Mouse (Mus musculus): ENCODE measurements around the gene Mroh9.

The Mroh9 gene

GRCm38 (mm10) chr1:163085570-163085969, at the start of gene Mroh9:
Gene Mroh9, minus strand, starts transcription at chr1:163085670.
- DNase-seq (ENCODE audit: low read depth) = no peak

- DNase-seq (ENCODE audit: low read depth) = no peak
Measured at GRCm38 (mm10) chr1:163129976-163130375, 44.5 kb upstream of the Mroh9 start.

- DNase-seq (ENCODE audit: low read depth) = no peak
Measured at GRCm38 (mm10) chr1:163129129-163129900, 43.8 kb upstream of the Mroh9 start.

GRCm38 (mm10) chr1:163126175-163126881, 40.9 kb upstream of the Mroh9 start:
- no peak for DNase-seq (ENCODE audit: low read depth)

GRCm38 (mm10) chr1:163122414-163122813, 36.9 kb upstream of the Mroh9 start:
- DNase-seq (ENCODE audit: low read depth) = no peak

GRCm38 (mm10) chr1:163113461-163114174, 28.1 kb upstream of the Mroh9 start:
- no peak for DNase-seq (ENCODE audit: low read depth)

GRCm38 (mm10) chr1:163112482-163113164, 27.2 kb upstream of the Mroh9 start:
- no peak for DNase-seq (ENCODE audit: low read depth)

GRCm38 (mm10) chr1:163104960-163105359, 19.5 kb upstream of the Mroh9 start:
- DNase-seq (ENCODE audit: low read depth) = no peak

GRCm38 (mm10) chr1:163091438-163092155, 6.1 kb upstream of the Mroh9 start:
- DNase-seq (ENCODE audit: low read depth) = peak; percentile 21

- peak; percentile 6 for DNase-seq (ENCODE audit: low read depth)
Measured at GRCm38 (mm10) chr1:163070502-163070901, 15.0 kb downstream of the Mroh9 start.

GRCm38 (mm10) chr1:163060381-163060780, 25.1 kb downstream of the Mroh9 start:
- DNase-seq (ENCODE audit: low read depth) = no peak

GRCm38 (mm10) chr1:163057363-163057762, 28.1 kb downstream of the Mroh9 start:
- no peak for DNase-seq (ENCODE audit: low read depth)

- no peak for DNase-seq (ENCODE audit: low read depth)
Measured at GRCm38 (mm10) chr1:163055629-163056028, 29.8 kb downstream of the Mroh9 start.

GRCm38 (mm10) chr1:163023075-163023474, 62.4 kb downstream of the Mroh9 start:
- no peak for DNase-seq (ENCODE audit: low read depth)

GRCm38 (mm10) chr1:163009220-163009619, 76.2 kb downstream of the Mroh9 start:
- DNase-seq (ENCODE audit: low read depth) = no peak

GRCm38 (mm10) chr1:163003496-163003895, 82.0 kb downstream of the Mroh9 start:
- no peak for DNase-seq (ENCODE audit: low read depth)

GRCm38 (mm10) chr1:163001271-163001829, 84.1 kb downstream of the Mroh9 start:
- no peak for DNase-seq (ENCODE audit: low read depth)

- DNase-seq (ENCODE audit: low read depth) = no peak
Measured at GRCm38 (mm10) chr1:162987546-162987945, 97.9 kb downstream of the Mroh9 start.

- no peak for DNase-seq (ENCODE audit: low read depth)
Measured at GRCm38 (mm10) chr1:162986777-162987176, 98.7 kb downstream of the Mroh9 start.

- no peak for DNase-seq (ENCODE audit: low read depth)
Measured at GRCm38 (mm10) chr1:162986121-162986748, 99.2 kb downstream of the Mroh9 start.

GRCm38 (mm10) chr1:162984428-162984827, 101.0 kb downstream of the Mroh9 start, which contains the start of gene Fmo3:
Gene Fmo3, minus strand, starts transcription at chr1:162984528.
- DNase-seq (ENCODE audit: low read depth) = no peak

Measured in induced T-regulatory cell, adult 2 months (primary cell).